Mouse (Mus musculus) CD4-positive, CD25-positive, alpha-beta regulatory T cell, adult 4 months (primary cell): ENCODE results near the gene Scg2. TPM values are rescaled to one million over a fixed set of nuclear protein-coding genes. Genes with fewer than 3 reads are reported as not detected.
A peak's percentile ranks its signal among the peaks of the same experiment; 100 is the strongest.

ENCODE experiments used
- ATAC-seq: one replicate; pipeline ENCODE4 v1.8.0; 2017
- polyA plus RNA-seq, 2 experiments: library from polyadenylated mRNA; unstranded; fragments of 100-300 nt; shearing (Covaris generic); gene quantifications; one replicate each; pipeline ENCODE4 v1.2.1; 2017

Gene Scg2
- not detected for polyA plus RNA-seq

DNA sequence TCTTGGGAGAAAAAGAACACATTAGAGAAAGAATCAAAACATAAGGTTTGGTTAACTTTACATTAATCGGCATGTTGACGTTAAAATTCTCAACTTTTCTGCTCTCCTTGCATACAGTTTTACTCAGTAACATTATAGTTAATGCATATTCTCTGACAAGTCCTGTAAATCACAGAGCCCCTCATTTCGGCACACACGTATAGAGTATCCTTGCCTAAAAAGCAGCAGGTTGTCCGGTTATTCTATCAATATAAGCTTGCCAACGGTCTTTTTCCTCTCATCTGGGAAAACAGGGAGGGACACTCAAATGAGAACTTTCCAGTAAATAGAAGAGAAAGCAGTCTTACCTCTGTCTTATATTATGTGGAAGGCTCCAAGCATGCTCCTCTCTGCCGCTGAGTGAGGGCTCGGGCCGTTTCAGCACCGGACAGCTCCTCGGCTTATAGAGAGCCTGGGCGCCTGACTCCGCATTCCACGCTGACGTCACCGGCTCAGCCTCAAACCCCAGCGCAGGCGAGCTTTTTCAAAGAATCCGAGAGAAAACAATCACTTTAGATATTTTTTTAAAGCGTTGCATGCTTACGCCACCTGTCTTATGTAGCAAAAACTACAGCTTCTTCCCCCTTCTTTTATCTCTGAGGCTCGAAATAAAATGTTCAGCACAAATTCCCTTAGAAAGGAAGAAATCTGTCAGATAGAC lies at the start of gene Scg2:
TSS of gene Scg2 (minus strand) at position 512 of the 700 bp plus-strand sequence.
- ATAC-seq = peak; percentile 54

DNA sequence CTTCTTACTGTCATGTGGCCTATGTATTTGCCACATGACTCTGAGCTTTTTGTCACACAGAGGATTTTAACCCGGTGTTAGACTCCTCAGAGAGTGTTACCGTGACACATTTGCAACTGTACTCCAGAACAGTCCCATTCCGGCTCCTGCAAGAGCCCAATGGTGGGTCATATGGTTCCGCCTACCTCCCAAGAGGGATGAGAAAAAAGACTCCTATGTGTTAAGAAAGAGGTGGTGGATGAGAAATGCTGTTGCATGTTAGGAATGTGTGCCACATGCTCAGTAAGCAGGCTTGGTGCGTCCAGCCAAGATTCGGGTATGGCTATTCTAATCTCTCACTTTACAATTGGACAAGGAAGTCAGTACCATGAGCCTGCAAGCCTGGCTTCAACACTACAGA lies 45.6 kb upstream of the Scg2 start:
- ATAC-seq = no peak

DNA sequence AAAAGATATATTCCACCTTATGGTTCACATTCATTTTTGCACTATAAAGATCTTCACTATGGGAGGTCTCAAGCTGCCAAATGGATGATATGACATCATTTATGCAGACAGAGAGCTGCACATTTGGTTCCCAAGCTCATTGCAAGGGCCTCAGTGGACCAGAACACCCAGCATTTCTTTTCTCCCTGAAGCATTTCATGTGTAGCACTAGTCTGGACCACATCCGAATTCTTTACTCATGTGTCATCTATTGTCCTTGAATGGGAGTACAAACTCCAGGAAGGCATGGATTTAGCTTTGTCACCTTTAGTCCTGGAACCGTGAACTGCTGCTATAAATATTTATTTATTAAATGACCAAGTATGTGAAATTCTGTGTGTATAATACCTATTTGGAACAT lies 30.9 kb upstream of the Scg2 start:
- ATAC-seq = no peak

DNA sequence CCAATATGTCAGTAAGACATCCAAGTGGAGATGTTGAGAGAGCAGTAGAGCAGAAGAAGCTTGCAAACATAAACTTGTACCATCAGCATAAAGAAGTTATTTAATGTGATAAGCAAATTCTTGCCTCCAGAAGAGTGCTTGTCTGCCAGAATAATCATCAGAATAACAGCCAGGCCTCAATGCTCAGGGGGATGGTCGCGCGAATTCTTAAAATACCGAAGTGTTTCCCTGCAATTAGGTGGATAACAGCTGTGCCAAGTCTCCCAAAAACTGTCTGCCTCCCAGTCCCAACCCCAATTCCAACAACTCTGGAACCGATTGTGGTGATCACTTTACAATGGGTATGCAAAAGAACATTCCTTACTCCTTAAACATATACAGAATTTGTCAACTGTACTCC lies 30.0 kb upstream of the Scg2 start:
- no peak for ATAC-seq

- no peak for ATAC-seq
These were observed 26.7 kb upstream of the Scg2 start for GRCm38 (mm10) chr1:79466585-79466984.

DNA sequence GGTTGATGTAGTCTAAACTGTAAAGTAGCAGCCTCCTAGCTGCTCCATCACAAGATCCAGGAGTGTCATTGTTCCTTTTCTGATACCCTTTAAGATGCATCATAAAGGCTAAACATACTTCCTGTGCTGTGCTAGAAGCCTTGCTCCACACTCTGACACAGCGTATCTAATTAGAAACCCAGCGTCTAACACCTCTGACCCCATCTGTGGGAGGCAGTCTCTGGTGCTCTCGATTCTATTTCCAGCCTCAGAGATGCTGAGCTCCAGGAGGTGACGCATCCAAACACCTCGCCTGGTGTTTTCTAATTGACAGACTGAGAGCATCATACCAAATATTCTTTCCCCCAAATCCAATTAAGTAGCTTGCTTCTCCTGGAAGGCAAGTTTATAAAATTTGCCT lies 18.6 kb upstream of the Scg2 start:
- no peak for ATAC-seq

- ATAC-seq = no peak
These were observed 14.2 kb upstream of the Scg2 start for GRCm38 (mm10) chr1:79454164-79454563.

DNA sequence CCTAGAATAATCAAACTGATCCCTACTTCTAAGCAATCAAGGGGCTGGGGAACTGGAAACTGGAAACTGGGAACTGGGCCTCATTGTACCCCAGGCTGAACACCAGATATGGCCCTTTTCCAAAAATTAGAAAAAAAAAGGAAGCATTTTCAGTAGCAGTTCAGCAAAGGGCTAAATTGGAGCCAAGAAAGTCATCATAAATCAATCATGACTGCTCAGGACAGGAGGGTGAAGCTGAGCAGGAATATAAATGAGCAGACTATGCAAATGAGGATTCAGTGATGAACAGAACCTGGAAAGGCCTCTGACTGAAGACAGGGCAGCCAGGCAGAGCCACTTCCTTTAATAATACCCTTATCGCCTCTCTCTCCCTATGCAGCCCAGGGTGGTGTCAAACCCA lies 12.4 kb upstream of the Scg2 start:
- no peak for ATAC-seq

DNA sequence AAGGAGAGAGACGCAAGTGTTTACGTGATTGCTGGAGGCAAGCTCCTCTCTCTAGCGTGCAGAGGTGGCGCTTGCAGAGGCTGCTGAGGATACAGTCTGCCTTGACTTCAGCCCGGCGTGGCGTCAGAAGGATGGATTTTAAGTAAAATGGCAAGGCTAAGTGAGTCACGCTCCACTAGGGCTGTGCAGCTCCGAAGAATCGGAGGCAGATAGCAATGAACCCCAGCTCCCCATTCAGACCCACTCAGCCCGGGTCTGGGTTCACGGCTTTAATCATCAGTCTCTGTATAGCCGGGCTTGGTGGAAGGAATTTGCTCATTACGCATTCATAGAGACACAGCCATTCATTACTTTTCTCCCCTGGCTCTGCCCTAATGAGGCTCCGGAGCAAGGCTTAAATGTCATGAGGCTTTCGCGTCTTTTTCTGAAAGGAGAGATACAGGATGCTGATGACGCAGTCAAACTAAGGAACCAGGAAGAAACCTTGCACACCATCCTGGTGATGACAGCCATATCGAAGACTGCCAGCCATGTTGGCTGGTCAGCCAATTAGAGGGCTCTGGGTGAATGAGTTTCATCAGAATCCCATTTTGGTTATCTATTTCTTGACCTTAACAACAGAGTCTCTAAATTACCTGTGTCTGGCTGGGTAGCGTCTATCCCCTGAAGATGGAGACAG lies 10.6 kb upstream of the Scg2 start:
- ATAC-seq = no peak

- ATAC-seq = no peak
These were observed 10.0 kb upstream of the Scg2 start for GRCm38 (mm10) chr1:79449943-79450342.

DNA sequence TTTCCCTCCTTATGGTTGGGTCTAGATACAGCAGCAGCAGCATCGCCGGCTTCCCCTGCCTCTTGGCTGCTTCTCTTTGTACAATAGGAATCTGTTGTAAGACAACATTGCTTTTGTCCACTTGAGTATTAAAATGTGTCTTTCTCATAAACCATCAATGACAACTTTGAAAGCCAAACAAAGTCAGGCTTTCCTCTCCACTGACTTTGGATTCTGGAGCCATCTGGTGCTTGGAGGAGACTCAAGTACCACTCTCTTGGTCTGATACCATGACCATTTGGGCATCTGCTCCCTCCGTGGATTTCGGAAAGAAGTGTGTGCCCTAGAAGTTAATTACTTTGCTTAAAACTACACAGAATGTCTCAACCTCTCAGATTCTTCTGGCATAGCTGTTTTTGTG lies 5.7 kb upstream of the Scg2 start:
- ATAC-seq = no peak

- ATAC-seq = no peak
These were observed 2.2 kb downstream of the Scg2 start for GRCm38 (mm10) chr1:79437755-79438154.

GRCm38 (mm10) chr1:79436671-79437070 lies 3.2 kb downstream of the Scg2 start:
- no peak for ATAC-seq

DNA sequence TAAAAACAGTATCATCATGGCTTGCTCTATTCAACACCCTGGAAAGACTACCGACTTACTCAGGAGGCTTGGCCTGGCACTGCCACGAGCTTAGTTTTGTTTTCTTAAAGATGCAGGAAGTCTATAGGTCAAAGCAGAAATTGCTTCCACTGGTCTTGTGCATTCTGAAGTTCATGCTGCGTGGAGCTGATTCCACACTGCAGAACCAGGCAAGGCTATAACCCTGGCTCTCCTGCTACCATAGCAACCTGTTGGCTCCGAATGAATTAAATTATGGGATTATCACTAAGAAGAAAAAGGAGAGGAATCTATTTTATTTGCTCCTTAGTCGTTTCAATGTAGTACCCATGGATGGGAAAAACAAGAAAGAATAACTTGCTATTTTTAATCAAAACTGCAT lies 10.9 kb downstream of the Scg2 start:
- ATAC-seq = no peak

- no peak for ATAC-seq
These were observed 24.4 kb downstream of the Scg2 start for GRCm38 (mm10) chr1:79415496-79415895.

- ATAC-seq = no peak
These were observed 33.5 kb downstream of the Scg2 start for GRCm38 (mm10) chr1:79406337-79406942.

DNA sequence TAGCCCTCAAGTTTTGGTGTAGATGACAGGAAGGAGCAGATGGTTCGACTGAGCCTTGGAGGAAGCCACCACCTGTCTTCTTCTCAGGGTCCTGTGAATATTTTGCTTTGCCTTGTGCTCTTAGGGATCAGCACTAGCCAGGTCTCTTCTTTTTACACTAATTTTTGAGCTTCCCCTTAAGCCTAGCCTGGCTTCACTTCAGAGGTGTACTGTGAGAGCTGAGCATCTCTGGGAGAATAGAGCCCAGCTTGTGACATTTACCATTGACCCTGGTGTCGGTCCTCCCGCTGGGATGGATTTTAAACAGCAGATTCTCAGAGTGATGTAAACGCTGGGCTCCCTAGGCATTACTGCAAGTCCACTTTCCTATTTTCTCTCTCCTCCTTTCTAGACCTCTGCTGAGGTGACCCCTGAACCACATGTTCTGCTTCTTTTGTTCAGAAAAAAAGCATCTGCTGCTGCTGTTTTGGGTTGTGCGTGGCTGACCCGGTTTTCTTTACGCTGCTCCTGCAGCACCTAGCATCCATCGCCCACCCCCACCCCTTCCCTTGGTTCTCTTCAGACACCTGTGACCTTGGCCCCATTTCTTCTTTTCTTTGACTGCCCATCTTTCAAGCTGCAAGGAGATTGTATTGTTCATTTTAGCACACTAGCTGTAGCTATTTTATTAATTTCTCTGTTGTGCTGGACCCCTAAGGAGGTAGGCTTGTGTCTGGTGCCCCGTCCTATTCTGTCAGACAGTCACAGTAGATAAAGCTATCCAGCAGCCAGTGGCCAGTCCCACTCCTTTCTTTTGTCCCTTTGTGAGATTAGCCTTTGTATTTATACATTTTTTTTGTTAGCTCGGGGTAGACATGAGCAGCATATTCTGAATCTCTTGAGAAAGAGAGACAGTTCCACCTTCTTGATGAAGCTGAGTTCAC lies 38.6 kb downstream of the Scg2 start:
- no peak for ATAC-seq

GRCm38 (mm10) chr1:79400284-79400683 lies 39.6 kb downstream of the Scg2 start:
- no peak for ATAC-seq

Other genes with a start within 250 kb of the Scg2 start
- 1 to 10 TPM; 1.2 to 2.5 TPM for gene Ap1s3, start 231.9 kb upstream of the Scg2 start, polyA plus RNA-seq